Mouse (Mus musculus): ENCODE measurements around the gene Crebl2. TPM values are rescaled to one million over a fixed set of nuclear protein-coding genes. Genes with fewer than 3 reads are reported as not detected.

Crebl2 gene
- polyA plus RNA-seq, 1 experiment, result 4.2 TPM

DNA sequence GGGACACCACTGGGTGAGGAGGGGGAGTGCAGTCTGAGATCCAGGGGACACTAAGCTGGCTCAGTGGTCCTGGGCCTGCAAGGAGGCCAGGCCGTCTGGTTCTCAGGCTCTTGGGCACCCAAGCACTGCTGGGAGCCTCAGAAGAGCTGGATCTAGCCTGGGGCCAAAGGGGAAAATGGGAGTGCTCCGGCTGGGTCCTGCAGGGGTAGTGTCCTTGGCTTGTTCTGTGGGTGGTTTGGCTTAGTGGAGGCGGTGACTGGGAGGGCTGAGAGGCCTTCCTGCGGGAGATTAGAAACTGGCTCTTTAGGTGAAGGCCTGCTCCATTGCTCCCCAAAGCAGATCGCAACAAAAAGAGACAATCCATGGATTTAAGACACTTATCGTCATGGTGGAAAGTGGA, 16.4 kb downstream of the Crebl2 start:
- TF ChIP-seq CTCF (IDR thresholded peaks at IDR 0.05; ENCODE audit: extremely low read depth, insufficient read length, insufficient replicate concordance, low read depth, low read length) (no peak), POLR2A (IDR thresholded peaks at IDR 0.05; ENCODE audit: low read depth, low read length) (no peak)
- WGBS, result 92% methylated on average over 6 of the region's 6 CpGs
- Histone ChIP-seq H3K27me3 (ENCODE audit: control insufficient read depth, insufficient read depth, low read length) (no peaks in the 10 kb centered on the region), H3K4me1 (ENCODE audit: control insufficient read depth, insufficient read depth, insufficient read length, low read length) (no peaks in the 10 kb centered on the region), H3K27ac (ENCODE audit: insufficient read depth, low read depth, low read length) (no peak overlapping the region), H3K4me3 (ENCODE audit: low read depth, low read length) (no peak overlapping the region), H3K36me3 (ENCODE audit: control insufficient read depth, insufficient read depth, low read length) (peaks cover 17% of the 10 kb centered on the region; the same call in 1 of the 2 replicates)

DNA sequence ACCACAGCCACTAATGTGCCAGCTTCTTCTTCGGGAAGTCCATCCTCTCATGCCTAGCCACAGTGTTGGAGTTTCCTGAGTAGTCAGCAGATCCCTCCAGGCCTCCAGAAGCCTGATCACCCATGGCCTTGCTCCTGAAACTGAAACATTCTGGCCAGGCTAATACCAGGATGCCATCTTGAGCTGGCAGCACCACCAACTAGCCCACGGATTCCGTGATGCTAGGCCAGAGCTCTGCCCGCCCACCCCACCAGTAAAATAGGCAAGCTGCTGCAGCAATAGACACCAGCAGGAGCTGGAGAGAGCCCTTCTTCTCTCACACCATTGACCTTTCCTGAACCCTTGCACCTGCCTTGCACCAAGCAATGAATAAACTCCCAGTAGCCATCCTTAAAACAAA, 17.6 kb downstream of the Crebl2 start:
- WGBS, result 93% methylated on average over 4 of the region's 4 CpGs
- no peak for TF ChIP-seq CTCF (IDR thresholded peaks at IDR 0.05; ENCODE audit: extremely low read depth, insufficient read length, insufficient replicate concordance, low read depth, low read length)
- no peak for TF ChIP-seq POLR2A (IDR thresholded peaks at IDR 0.05; ENCODE audit: low read depth, low read length)
- Histone ChIP-seq H3K36me3 (ENCODE audit: control insufficient read depth, insufficient read depth, low read length) (peaks cover 23% of the 10 kb centered on the region; the same call in 1 of the 2 replicates), H3K27me3 (ENCODE audit: control insufficient read depth, insufficient read depth, low read length) (no peaks in the 10 kb centered on the region), H3K27ac (ENCODE audit: insufficient read depth, low read depth, low read length) (no peak overlapping the region), H3K4me3 (ENCODE audit: low read depth, low read length) (no peak overlapping the region), H3K4me1 (ENCODE audit: control insufficient read depth, insufficient read depth, insufficient read length, low read length) (no peaks in the 10 kb centered on the region)

DNA sequence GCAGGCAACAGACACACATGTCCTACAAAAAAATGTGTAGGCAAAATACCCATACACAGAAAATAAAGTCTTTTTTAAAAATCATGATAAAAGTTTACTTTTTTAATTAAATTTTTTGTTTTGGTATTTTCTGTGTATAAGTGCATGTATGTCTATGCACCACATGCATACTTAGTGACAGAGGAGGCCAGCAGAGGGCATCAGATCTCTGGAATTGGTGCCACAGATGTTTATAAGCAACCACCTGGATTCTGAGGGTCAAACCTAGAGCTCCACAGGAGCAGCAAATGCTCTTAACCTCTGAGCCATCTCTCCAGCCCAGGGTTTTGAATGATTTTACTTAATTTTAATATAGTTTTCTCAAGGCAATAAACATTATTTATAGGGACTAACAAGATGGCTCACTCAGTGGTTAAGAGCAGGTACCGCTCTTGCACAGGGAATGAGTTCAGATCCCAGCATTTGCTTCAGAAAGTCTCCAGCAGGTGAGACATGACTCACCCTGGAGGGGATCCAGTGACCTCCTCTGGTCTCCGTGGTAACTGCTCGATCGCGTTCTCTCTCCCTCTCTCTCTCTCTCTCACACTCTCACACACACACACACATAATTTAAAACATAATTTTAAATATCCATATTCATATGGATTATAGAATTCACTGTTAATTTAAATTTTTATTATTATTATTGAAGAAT, 18.4 kb downstream of the Crebl2 start:
- WGBS, result 88% methylated on average over 5 of the region's 5 CpGs
- H3K36me3 ChIP-seq (ENCODE audit: control insufficient read depth, insufficient read depth, low read length), result peaks cover 28% of the 10 kb centered on the region
- H3K4me1 ChIP-seq (ENCODE audit: control insufficient read depth, insufficient read depth, insufficient read length, low read length), result no peaks in the 10 kb centered on the region
- TF ChIP-seq CTCF (IDR thresholded peaks at IDR 0.05; ENCODE audit: extremely low read depth, insufficient read length, insufficient replicate concordance, low read depth, low read length) (no peak), POLR2A (IDR thresholded peaks at IDR 0.05; ENCODE audit: low read depth, low read length) (no peak)
- no peak overlapping the region for H3K4me3 ChIP-seq (ENCODE audit: low read depth, low read length)
- H3K27me3 ChIP-seq (ENCODE audit: control insufficient read depth, insufficient read depth, low read length), result no peaks in the 10 kb centered on the region
- no peak overlapping the region for H3K27ac ChIP-seq (ENCODE audit: insufficient read depth, low read depth, low read length)

DNA sequence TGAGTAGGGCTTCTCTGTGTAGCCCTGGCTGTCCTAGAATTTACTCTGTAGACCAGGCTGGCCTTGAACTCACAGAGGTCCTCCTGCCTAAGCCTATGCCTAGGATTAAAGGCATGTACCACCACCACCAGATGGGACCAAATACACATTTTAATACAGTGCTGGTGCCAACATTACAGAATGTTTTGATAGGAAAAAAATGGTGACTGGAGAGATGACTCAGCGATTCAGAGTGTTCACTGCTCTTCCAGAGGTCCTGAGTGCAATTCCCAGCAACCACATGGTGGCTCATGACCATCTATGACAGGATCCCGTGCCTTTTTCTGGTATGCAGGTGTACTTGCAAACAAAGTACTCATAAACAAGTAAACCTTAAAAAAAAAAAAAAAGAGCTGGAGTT, 19.5 kb downstream of the Crebl2 start:
- H3K4me3 ChIP-seq (ENCODE audit: low read depth, low read length), result no peak overlapping the region
- no peak for TF ChIP-seq CTCF (IDR thresholded peaks at IDR 0.05; ENCODE audit: extremely low read depth, insufficient read length, insufficient replicate concordance, low read depth, low read length)
- TF ChIP-seq POLR2A (IDR thresholded peaks at IDR 0.05; ENCODE audit: low read depth, low read length), result no peak
- no peaks in the 10 kb centered on the region for H3K4me1 ChIP-seq (ENCODE audit: control insufficient read depth, insufficient read depth, insufficient read length, low read length)
- peaks cover 28% of the 10 kb centered on the region for H3K36me3 ChIP-seq (ENCODE audit: control insufficient read depth, insufficient read depth, low read length)
- 79% methylated on average over 2 of the region's 2 CpGs for WGBS
- no peak overlapping the region for H3K27ac ChIP-seq (ENCODE audit: insufficient read depth, low read depth, low read length)
- no peaks in the 10 kb centered on the region for H3K27me3 ChIP-seq (ENCODE audit: control insufficient read depth, insufficient read depth, low read length)

DNA sequence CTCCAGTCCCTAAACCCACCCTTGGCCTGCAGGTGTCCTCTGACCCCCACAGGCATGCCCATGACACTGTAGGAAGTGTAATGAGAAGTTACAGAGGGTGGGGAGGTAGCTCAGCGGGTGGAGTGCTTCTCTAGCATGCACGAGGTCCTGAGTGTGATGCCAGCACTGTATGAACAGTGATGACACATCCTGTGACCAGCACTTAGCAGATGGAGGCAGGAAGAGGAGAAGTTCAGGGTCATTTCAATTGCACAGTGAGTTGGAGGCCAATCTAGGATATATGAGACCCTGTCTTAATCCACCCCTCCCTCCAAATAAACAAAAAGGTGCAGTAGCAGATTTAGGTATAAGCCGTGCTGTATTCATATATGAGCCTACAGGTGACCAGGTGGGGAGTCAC, 20.0 kb downstream of the Crebl2 start:
- 79% methylated on average over 3 of the region's 3 CpGs for WGBS
- H3K27ac ChIP-seq (ENCODE audit: insufficient read depth, low read depth, low read length), result no peak overlapping the region
- H3K4me1 ChIP-seq (ENCODE audit: control insufficient read depth, insufficient read depth, insufficient read length, low read length), result no peaks in the 10 kb centered on the region
- TF ChIP-seq POLR2A (IDR thresholded peaks at IDR 0.05; ENCODE audit: low read depth, low read length) (no peak), CTCF (IDR thresholded peaks at IDR 0.05; ENCODE audit: extremely low read depth, insufficient read length, insufficient replicate concordance, low read depth, low read length) (no peak)
- H3K27me3 ChIP-seq (ENCODE audit: control insufficient read depth, insufficient read depth, low read length), result no peaks in the 10 kb centered on the region
- no peak overlapping the region for H3K4me3 ChIP-seq (ENCODE audit: low read depth, low read length)
- H3K36me3 ChIP-seq (ENCODE audit: control insufficient read depth, insufficient read depth, low read length), result peaks cover 27% of the 10 kb centered on the region

DNA sequence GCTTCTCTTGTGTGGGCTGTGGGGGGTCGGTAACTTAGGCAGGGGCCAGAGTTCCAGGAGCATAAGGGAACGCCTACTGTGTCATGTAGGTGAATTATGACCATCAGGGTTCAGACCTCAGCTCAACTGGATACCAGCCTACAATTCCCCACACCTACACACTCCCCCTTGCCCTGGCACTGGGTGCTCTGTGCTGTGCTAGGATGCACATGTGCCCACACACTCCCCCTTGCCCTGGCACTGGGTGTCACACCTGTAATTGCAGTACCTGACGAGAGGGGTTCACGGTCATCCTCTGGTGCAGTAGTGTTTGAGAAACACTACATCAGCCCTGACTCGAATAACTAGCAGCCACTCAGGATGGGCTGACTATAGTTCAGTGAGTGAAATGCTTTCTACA, 24.8 kb downstream of the Crebl2 start:
- TF ChIP-seq CTCF (IDR thresholded peaks at IDR 0.05; ENCODE audit: extremely low read depth, insufficient read length, insufficient replicate concordance, low read depth, low read length) (no peak), POLR2A (IDR thresholded peaks at IDR 0.05; ENCODE audit: low read depth, low read length) (no peak)
- Histone ChIP-seq H3K4me1 (ENCODE audit: control insufficient read depth, insufficient read depth, insufficient read length, low read length) (no peaks in the 10 kb centered on the region), H3K36me3 (ENCODE audit: control insufficient read depth, insufficient read depth, low read length) (peaks cover 27% of the 10 kb centered on the region), H3K27me3 (ENCODE audit: control insufficient read depth, insufficient read depth, low read length) (no peaks in the 10 kb centered on the region), H3K27ac (ENCODE audit: insufficient read depth, low read depth, low read length) (no peak overlapping the region), H3K4me3 (ENCODE audit: low read depth, low read length) (no peak overlapping the region)
- 85% methylated on average over 5 of the region's 5 CpGs for WGBS

DNA sequence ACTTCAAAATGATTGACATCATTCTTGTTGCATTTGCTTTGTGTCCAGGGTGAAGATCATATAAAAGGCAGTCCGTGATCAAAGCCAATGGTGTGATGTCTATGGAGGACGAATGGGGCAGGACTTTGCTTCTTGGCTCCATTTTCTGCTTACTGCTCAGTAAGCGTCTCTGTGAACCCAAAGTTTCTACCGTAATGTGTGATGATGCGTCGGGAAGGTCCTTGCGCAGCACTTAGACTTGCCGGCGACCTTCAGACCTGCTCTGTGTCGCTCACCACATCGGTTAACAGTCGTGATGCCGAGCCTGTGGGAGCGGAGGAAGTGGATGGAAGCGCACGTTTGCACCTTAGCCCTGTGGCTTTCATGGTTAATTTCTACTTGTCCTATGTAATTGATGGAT, 26.0 kb downstream of the Crebl2 start:
- H3K4me3 ChIP-seq (ENCODE audit: low read depth, low read length), result no peak overlapping the region
- H3K36me3 ChIP-seq (ENCODE audit: control insufficient read depth, insufficient read depth, low read length), result peaks cover 16% of the 10 kb centered on the region
- TF ChIP-seq CTCF (IDR thresholded peaks at IDR 0.05; ENCODE audit: extremely low read depth, insufficient read length, insufficient replicate concordance, low read depth, low read length), result no peak
- TF ChIP-seq POLR2A (IDR thresholded peaks at IDR 0.05; ENCODE audit: low read depth, low read length), result no peak
- no peaks in the 10 kb centered on the region for H3K4me1 ChIP-seq (ENCODE audit: control insufficient read depth, insufficient read depth, insufficient read length, low read length)
- H3K27me3 ChIP-seq (ENCODE audit: control insufficient read depth, insufficient read depth, low read length), result no peaks in the 10 kb centered on the region
- no peak overlapping the region for H3K27ac ChIP-seq (ENCODE audit: insufficient read depth, low read depth, low read length)
- WGBS, result 95% methylated on average over 16 of the region's 16 CpGs
